Mouse (Mus musculus) ES-E14 (cell line): Measurements from ENCODE around the gene Clmn. TPM values are rescaled to one million over a fixed set of nuclear protein-coding genes. Genes with fewer than 3 reads are reported as not detected.

Experiments
- DNase-seq: peaks from one replicate; pipeline ENCODE4 v3.0.0-alpha.2; 2013; ENCODE audit warnings: low read depth, low spot score
- H3K27ac ChIP-seq: 2 replicates; pipeline ENCODE4 v1.5.1; 2012; ENCODE audit warnings: low read depth, mild to moderate bottlenecking, low read length, moderate library complexity, mixed read lengths; ENCODE audit not compliant: poor library complexity, insufficient read depth, severe bottlenecking
- H3K36me3 ChIP-seq: 2 replicates; pipeline ENCODE4 v1.6.1; 2012; ENCODE audit warnings: mild to moderate bottlenecking, low read length, moderate library complexity, mixed read lengths; ENCODE audit not compliant: control insufficient read depth, poor library complexity, insufficient read depth, severe bottlenecking
- H3K4me1 ChIP-seq, 2 experiments: fragments of 150-350 bp in 1 of 2; sonication (generic) in 1 of 2; 2 replicates each; pipeline ENCODE4 v1.6.1; 2012; ENCODE audit warnings: low read length in 2 of 2, mild to moderate bottlenecking in 1 of 2, mixed read lengths in 1 of 2; ENCODE audit not compliant: control insufficient read depth in 2 of 2, insufficient read depth in 2 of 2, poor library complexity in 1 of 2
- H3K4me3 ChIP-seq, 2 experiments: fragments of 150-350 bp in 1 of 2; sonication (generic) in 1 of 2; 2 replicates each; pipeline ENCODE4 v1.5.1; 2012; ENCODE audit warnings: low read length in 2 of 2, low read depth in 1 of 2, mild to moderate bottlenecking in 1 of 2, mixed read lengths in 1 of 2; ENCODE audit not compliant: insufficient read depth in 1 of 2, poor library complexity in 1 of 2, severe bottlenecking in 1 of 2
- H3K9ac ChIP-seq: 2 replicates; pipeline ENCODE4 v1.6.1; 2012; ENCODE audit warnings: low read depth, mild to moderate bottlenecking, low read length, mixed read lengths; ENCODE audit not compliant: poor library complexity, insufficient read depth, severe bottlenecking
- H3K9me3 ChIP-seq: fragments of 150-350 bp; sonication (generic); 2 replicates; pipeline ENCODE4 v1.6.1; 2012; ENCODE audit warnings: low read depth, mild to moderate bottlenecking, low read length; ENCODE audit not compliant: control insufficient read depth, insufficient read depth
- CHD2 ChIP-seq: IDR thresholded peaks from 2 replicates; pipeline ENCODE4 v1.6.1; 2014; ENCODE audit warnings: mild to moderate bottlenecking, low read depth, low read length, inconsistent platforms
- HCFC1 ChIP-seq: IDR thresholded peaks from 2 replicates; pipeline ENCODE4 v1.6.1; 2012; ENCODE audit warnings: low read length, inconsistent platforms, borderline replicate concordance; ENCODE audit not compliant: insufficient read depth
- MAFK ChIP-seq: IDR thresholded peaks from 2 replicates; pipeline ENCODE4 v1.6.1; 2014; ENCODE audit warnings: mild to moderate bottlenecking, low read depth, low read length, inconsistent platforms; ENCODE audit not compliant: insufficient read depth
- ZC3H11A ChIP-seq: IDR thresholded peaks from 2 replicates; pipeline ENCODE4 v1.6.1; 2012; ENCODE audit warnings: low read depth, mild to moderate bottlenecking, inconsistent platforms, low read length, borderline replicate concordance
- ZNF384 ChIP-seq: IDR thresholded peaks from 2 replicates; pipeline ENCODE4 v1.6.1; 2012; ENCODE audit warnings: low read depth, low read length, inconsistent platforms
- in situ Hi-C, 2 experiments: fragments of 600-800 bp; cut with MboI; formaldehyde crosslinking; loops; one replicate each; pipeline ENCODE4 v1.15.1; 2025; ENCODE audit warnings: low sequenced_read_pairs in 2 of 2, inconsistent platforms in 1 of 2; ENCODE audit not compliant: unreplicated experiment in 2 of 2
- total RNA-seq: library from RNA; depleted of rRNA; stranded (reverse); fragments of 300-350 nt; gene quantifications from 2 replicates; pipeline ENCODE4 v1.2.3, GENCODE M21; 2012

Clmn gene
- total RNA-seq, 1 experiment, result 3.1 TPM

- Histone ChIP-seq H3K4me3 (no peak overlapping the region), H3K9ac (no peak overlapping the region), H3K9me3 (no peaks in the 10 kb centered on the region), H3K27ac (no peak overlapping the region), H3K4me1 (peaks cover 0 to 4% of the 10 kb centered on the region in 2 experiments; a peak in 1 of 4 replicates), H3K36me3 (no peaks in the 10 kb centered on the region)
- no peak for TF ChIP-seq CHD2
- TF ChIP-seq ZC3H11A, result no peak
- TF ChIP-seq MAFK, result no peak
- no peak for TF ChIP-seq ZNF384
- no peak for TF ChIP-seq HCFC1
- in situ Hi-C loops, result no loop called here
- DNase-seq, result no peak
Observed at GRCm38 (mm10) chr12:104867851-104868250, 3.0 kb upstream of the Clmn start.

DNA sequence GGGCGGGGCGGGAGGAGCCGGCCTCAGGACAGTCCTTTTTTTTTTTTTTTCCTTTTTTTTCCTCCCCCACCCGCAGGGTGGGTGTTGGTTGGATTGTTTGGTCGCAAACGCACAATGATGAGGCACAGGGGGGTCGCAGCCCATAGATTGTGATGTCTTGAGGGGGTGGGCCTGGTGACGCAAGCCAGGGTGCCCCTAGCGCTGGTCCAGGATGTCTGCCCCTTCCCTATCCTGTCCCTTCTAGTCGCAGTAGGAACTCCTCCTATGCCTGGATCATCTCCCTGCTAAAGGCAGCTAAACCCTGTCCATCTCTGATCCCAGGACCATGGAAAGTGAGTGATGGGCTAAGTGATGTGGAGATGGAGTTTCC, 275 bp upstream of the Clmn start:
- peak; percentile 75 for TF ChIP-seq ZNF384
- TF ChIP-seq HCFC1, result no peak
- H3K9ac ChIP-seq, result no peak overlapping the region
- DNase-seq, result no peak
- H3K9me3 ChIP-seq, result no peaks in the 10 kb centered on the region
- peak overlapping the region; percentile 80 to 93 for H3K4me3 ChIP-seq
- peaks cover 0 to 4% of the 10 kb centered on the region in 2 experiments; a peak in 1 of 4 replicates for H3K4me1 ChIP-seq
- no peak overlapping the region for H3K27ac ChIP-seq
- H3K36me3 ChIP-seq, result no peaks in the 10 kb centered on the region
- in situ Hi-C loops, result no loop called here

GRCm38 (mm10) chr12:104863653-104864052, 1.2 kb downstream of the Clmn start:
- no peak overlapping the region for H3K9ac ChIP-seq
- in situ Hi-C loops, result no loop called here
- no peak for DNase-seq
- H3K27ac ChIP-seq, result no peak overlapping the region
- TF ChIP-seq CHD2 (no peak), ZNF384 (no peak), MAFK (no peak), HCFC1 (no peak), ZC3H11A (no peak)
- peaks cover 0 to 4% of the 10 kb centered on the region in 2 experiments; a peak in 1 of 4 replicates for H3K4me1 ChIP-seq
- no peaks in the 10 kb centered on the region for H3K36me3 ChIP-seq
- H3K9me3 ChIP-seq, result no peaks in the 10 kb centered on the region
- no peak overlapping the region for H3K4me3 ChIP-seq

DNA sequence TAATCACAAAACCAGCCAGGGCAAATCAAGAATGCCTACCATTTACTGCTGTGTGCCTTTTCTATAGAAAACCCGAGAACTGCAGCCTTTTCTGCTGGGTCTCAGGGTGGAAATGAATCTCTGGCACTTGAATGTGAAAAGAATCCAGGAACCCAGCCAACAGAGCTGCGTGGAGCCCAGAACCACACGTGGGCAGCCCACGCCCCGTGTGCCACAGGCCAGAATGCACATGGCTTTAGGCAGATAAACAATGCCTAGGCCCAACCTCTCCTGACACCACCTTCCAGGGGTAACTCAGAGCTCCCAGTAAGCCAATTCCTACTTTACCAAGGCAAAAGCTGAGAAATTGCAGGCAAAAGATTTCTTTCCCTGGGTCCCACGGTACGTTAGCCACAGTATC, 5.7 kb downstream of the Clmn start:
- TF ChIP-seq MAFK (no peak), ZNF384 (no peak), HCFC1 (no peak), ZC3H11A (no peak), CHD2 (no peak)
- in situ Hi-C loops, result no loop called here
- H3K9me3 ChIP-seq, result no peaks in the 10 kb centered on the region
- DNase-seq, result no peak
- no peak overlapping the region for H3K9ac ChIP-seq
- no peak overlapping the region for H3K27ac ChIP-seq
- no peaks in the 10 kb centered on the region for H3K4me1 ChIP-seq
- no peak overlapping the region for H3K4me3 ChIP-seq
- no peaks in the 10 kb centered on the region for H3K36me3 ChIP-seq

DNA sequence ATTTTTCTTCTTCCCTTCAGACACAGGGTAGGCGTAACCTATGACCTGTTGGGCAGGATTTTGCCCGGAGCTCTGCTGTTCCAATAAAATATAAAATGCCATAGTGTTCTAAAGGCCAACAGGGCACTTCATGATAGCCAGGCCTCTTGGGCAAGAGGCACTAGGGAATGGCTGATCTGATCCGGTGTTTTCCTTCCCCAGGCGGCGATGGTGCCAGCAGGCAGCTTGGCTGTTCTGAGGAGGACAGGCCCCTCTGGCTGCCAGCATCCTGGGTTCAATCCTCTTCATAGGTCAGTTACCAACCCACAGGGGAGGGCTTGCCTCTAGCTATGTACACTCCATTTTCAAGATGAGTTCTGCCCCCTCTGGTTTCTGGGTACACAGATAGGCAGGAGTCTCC, 6.1 kb downstream of the Clmn start:
- no peaks in the 10 kb centered on the region for H3K9me3 ChIP-seq
- H3K4me1 ChIP-seq, result no peaks in the 10 kb centered on the region
- H3K36me3 ChIP-seq, result no peaks in the 10 kb centered on the region
- H3K4me3 ChIP-seq, result no peak overlapping the region
- H3K27ac ChIP-seq, result no peak overlapping the region; the same call in 1 of the 2 replicates
- in situ Hi-C loops, result no loop called here
- TF ChIP-seq MAFK, result no peak
- TF ChIP-seq ZC3H11A, result no peak
- no peak for TF ChIP-seq HCFC1
- no peak for TF ChIP-seq ZNF384
- no peak for TF ChIP-seq CHD2
- DNase-seq, result no peak
- no peak overlapping the region for H3K9ac ChIP-seq
